Mouse (Mus musculus): Measurements from ENCODE around the gene Fanci. TPM values are rescaled to one million over a fixed set of nuclear protein-coding genes. Genes with fewer than 3 reads are reported as not detected.
A peak's percentile ranks its signal among the peaks of the same experiment; 100 is the strongest.

Gene Fanci
- 14.9 and 17.5 TPM in 2 replicates for total RNA-seq (2012; rRNA removed)
- total RNA-seq (2014; rRNA removed), result 25.0 and 27.0 TPM in 2 replicates
- 17.1 and 20.0 TPM in 2 replicates for polyA plus RNA-seq (2012; ENCODE audit: insufficient read length, low read depth)

DNA sequence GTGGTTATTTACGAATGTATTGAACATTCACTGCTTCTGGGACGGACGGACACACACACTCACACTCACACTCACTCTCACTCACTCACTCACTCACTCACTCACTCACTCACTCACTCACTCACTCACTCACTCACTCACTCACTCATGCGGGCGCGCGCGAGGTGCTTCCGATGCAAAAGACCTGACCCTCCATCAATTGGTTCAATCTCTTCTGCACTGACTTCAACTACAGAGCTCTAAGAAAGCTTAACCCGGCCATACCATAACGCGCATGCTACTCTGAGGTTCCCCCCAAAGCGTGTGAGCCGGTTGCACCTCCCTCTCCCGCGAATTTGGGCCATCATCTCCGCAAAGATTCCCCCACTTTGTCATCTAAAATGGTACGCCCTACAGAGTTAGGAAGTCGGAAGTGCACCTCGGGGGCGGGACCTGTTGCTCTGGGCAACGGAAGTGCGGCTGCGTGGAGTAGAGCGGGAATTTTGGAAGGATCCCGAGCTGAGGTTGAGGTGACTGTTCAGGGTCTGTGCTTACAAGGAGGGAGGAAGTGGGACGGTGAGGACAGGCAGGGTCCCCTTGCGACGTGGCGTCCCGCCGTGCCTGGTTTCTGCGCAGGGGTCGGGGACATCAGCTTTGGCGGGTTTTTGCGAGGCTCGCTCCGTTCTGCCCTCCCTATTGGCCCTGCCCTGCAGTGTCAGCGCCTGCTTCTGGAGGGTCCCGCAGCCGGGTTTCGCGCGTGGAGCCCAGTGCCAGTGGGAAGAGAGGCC, at the start of gene Fanci:
Fanci (plus strand) TSS at position 47 of the 767 bp plus-strand sequence.
- H3K79me2 ChIP-seq (replicated peaks; ENCODE audit: control insufficient read depth, extremely low read depth, insufficient read depth, poor library complexity, severe bottlenecking), result no peaks in the 10 kb centered on the region
- dilution Hi-C loops (cut with MboI; ENCODE audit: extremely low pct_ligation_motif_present, extremely low pct_unique_long_range_greater_than_20kb, low sequenced_read_pairs) (no loop called here), in situ Hi-C loops (cut with MboI; ENCODE audit: low pct_ligation_motif_present, low pct_unique_long_range_greater_than_20kb, low sequenced_read_pairs) (no loop called here)
- peaks cover 7 to 23% of the 10 kb centered on the region in 2 experiments for H3K36me3 ChIP-seq (replicated peaks in 1 of 2; ENCODE audit: control insufficient read depth in 1 of 2, insufficient read depth in 1 of 2, low read length in 1 of 2)
- peak within 1 kb of the TSS; percentile 49 for H3K9ac ChIP-seq (ENCODE audit: insufficient read depth, low read depth)
- no peaks in the 10 kb centered on the region for H3K27me3 ChIP-seq (replicated peaks)
- DNase-seq (ENCODE audit: extremely low read depth), result peak; percentile 93
- H3K9me3 ChIP-seq (replicated peaks; ENCODE audit: low read length), result no peaks in the 10 kb centered on the region
- H3K4me1 ChIP-seq (ENCODE audit: control insufficient read depth in 1 of 2, insufficient read depth in 2 of 2), result peaks cover 12 to 43% of the 10 kb centered on the region in 2 experiments
- peak within 1 kb of the TSS; percentile 73 for H3K4me2 ChIP-seq (ENCODE audit: insufficient read depth, low read depth, poor library complexity, severe bottlenecking)
- H3K27ac ChIP-seq (ENCODE audit: insufficient read depth, low read depth), result peak within 1 kb of the TSS; percentile 71
- no peak for TF ChIP-seq SMC3 (IDR thresholded peaks at IDR 0.05; ENCODE audit: low read depth, low read length)
- peak; percentile 27; the same call in 1 of the 2 replicates for TF ChIP-seq ETS1 (conservative IDR thresholded peaks at IDR 0.05; ENCODE audit: low read depth, low read length)
- no peak for TF ChIP-seq MAFK (IDR thresholded peaks at IDR 0.05; ENCODE audit: insufficient replicate concordance, low read length)
- peak; percentile 78; the same call in 1 of the 2 replicates for TF ChIP-seq POLR2AphosphoS2 (IDR thresholded peaks at IDR 0.05; ENCODE audit: low read depth, low read length)
- no peak for TF ChIP-seq ZKSCAN1 (IDR thresholded peaks at IDR 0.05; ENCODE audit: borderline replicate concordance, low read depth, low read length)
- peak; percentile 91 for TF ChIP-seq ELF1 (IDR thresholded peaks at IDR 0.05; ENCODE audit: low read depth, low read length)
- TF ChIP-seq TBP (conservative IDR thresholded peaks at IDR 0.05; ENCODE audit: low read depth, low read length), result peak; percentile 76; the same call in 1 of the 2 replicates
- TF ChIP-seq RAD21 (IDR thresholded peaks at IDR 0.05; ENCODE audit: low read depth, low read length), result no peak
- 0 out of 2 replicates have a peak, but pooled peaks have one; percentile 44 for TF ChIP-seq MAZ (IDR thresholded peaks at IDR 0.05; ENCODE audit: low read depth, low read length)
- TF ChIP-seq RCOR1 (conservative IDR thresholded peaks at IDR 0.05; ENCODE audit: low read depth, low read length), result no peak
- TF ChIP-seq CTCF (conservative IDR thresholded peaks at IDR 0.05 in 1 of 2, IDR thresholded peaks at IDR 0.05 in 1 of 2; ENCODE audit: low read depth in 2 of 2, low read length in 2 of 2), result no peak
- TF ChIP-seq EP300 (IDR thresholded peaks at IDR 0.05; ENCODE audit: low read length), result no peak
- no peak for TF ChIP-seq USF1 (IDR thresholded peaks at IDR 0.05; ENCODE audit: low read depth, low read length)
- TF ChIP-seq E2F4 (IDR thresholded peaks at IDR 0.05; ENCODE audit: insufficient replicate concordance, low read depth, low read length), result peak; percentile 96
- TF ChIP-seq GABPA (IDR thresholded peaks at IDR 0.05; ENCODE audit: insufficient replicate concordance, low read depth, low read length), result no peak
- TF ChIP-seq TCF12 (IDR thresholded peaks at IDR 0.05; ENCODE audit: low read depth, low read length), result peak; percentile 71; the same call in 1 of the 2 replicates
- 0 out of 2 replicates have a peak, but pooled peaks have one; percentile 33 for TF ChIP-seq KAT2A (IDR thresholded peaks at IDR 0.05; ENCODE audit: insufficient replicate concordance, low read length)
- peak; percentile 72 for TF ChIP-seq NELFE (IDR thresholded peaks at IDR 0.05; ENCODE audit: low read depth, low read length)
- peak; percentile 75 for TF ChIP-seq HCFC1 (IDR thresholded peaks at IDR 0.05; ENCODE audit: low read depth, low read length)
- no peak for TF ChIP-seq ZNF384 (IDR thresholded peaks at IDR 0.05; ENCODE audit: low read depth, low read length)
- TF ChIP-seq ZMIZ1 (IDR thresholded peaks at IDR 0.05; ENCODE audit: low read depth, low read length), result peak; percentile 87
- TF ChIP-seq MXI1 (IDR thresholded peaks at IDR 0.05; ENCODE audit: low read depth, low read length), result peak; percentile 95
- TF ChIP-seq IRF4 (IDR thresholded peaks at IDR 0.05; ENCODE audit: low read depth, low read length), result peak; percentile 52; the same call in 1 of the 2 replicates
- no peak for TF ChIP-seq JUND (conservative IDR thresholded peaks at IDR 0.05; ENCODE audit: low read depth, low read length)
- no peak for TF ChIP-seq UBTF (IDR thresholded peaks at IDR 0.05; ENCODE audit: low read depth, low read length)
- TF ChIP-seq USF2 (conservative IDR thresholded peaks at IDR 0.05; ENCODE audit: low read depth, low read length), result no peak
- TF ChIP-seq BHLHE40 (IDR thresholded peaks at IDR 0.05; ENCODE audit: low read depth, low read length), result peak; percentile 80
- TF ChIP-seq NRF1 (IDR thresholded peaks at IDR 0.05; ENCODE audit: low read depth, low read length), result peak; percentile 44
- peak; percentile 79 for TF ChIP-seq POLR2A (IDR thresholded peaks at IDR 0.05; ENCODE audit: low read depth, low read length)
- TF ChIP-seq SIN3A (IDR thresholded peaks at IDR 0.05; ENCODE audit: low read length), result peak; percentile 86
- TF ChIP-seq CHD2 (IDR thresholded peaks at IDR 0.05; ENCODE audit: low read length), result no peak
- TF ChIP-seq MAX (IDR thresholded peaks at IDR 0.05; ENCODE audit: low read length), result peak; percentile 50
- peak; percentile 34; the same call in 1 of the 2 replicates for TF ChIP-seq MEF2A (IDR thresholded peaks at IDR 0.05; ENCODE audit: borderline replicate concordance, low read depth, low read length)
- peak; percentile 99 for TF ChIP-seq CHD1 (IDR thresholded peaks at IDR 0.05; ENCODE audit: low read depth, low read length)
- TF ChIP-seq ZC3H11A (IDR thresholded peaks at IDR 0.05; ENCODE audit: low read depth, low read length), result no peak
- no peak; the same call in 1 of the 2 replicates for TF ChIP-seq MYC (IDR thresholded peaks at IDR 0.05; ENCODE audit: low read depth, low read length)
- no peak for TF ChIP-seq JUN (IDR thresholded peaks at IDR 0.05; ENCODE audit: insufficient read depth, low read depth, low read length)
- TF ChIP-seq PAX5 (IDR thresholded peaks at IDR 0.05; ENCODE audit: low read length), result no peak
- peak within 1 kb of the TSS; percentile 85 to 98 (median 93) for H3K4me3 ChIP-seq (replicated peaks in 1 of 3; ENCODE audit: low read depth in 2 of 3, low read length in 2 of 3, poor library complexity in 1 of 3)
